Mouse (Mus musculus): ENCODE measurements around the gene Synrg.

The Synrg gene

GRCm38 (mm10) chr11:83963991-83964921, at the start of gene Synrg:
TSS of gene Synrg (plus strand) at chr11:83964428.
- peak; percentile 89 for DNase-seq

GRCm38 (mm10) chr11:83914501-83914900, 49.7 kb upstream of the Synrg start:
- no peak for DNase-seq

GRCm38 (mm10) chr11:83922600-83922999, 41.6 kb upstream of the Synrg start:
- no peak for DNase-seq

- no peak for DNase-seq
Measured at GRCm38 (mm10) chr11:83927097-83927496, 37.1 kb upstream of the Synrg start.

- no peak for DNase-seq
Measured at GRCm38 (mm10) chr11:83932506-83933106, 31.6 kb upstream of the Synrg start.

- DNase-seq = no peak
Measured at GRCm38 (mm10) chr11:83933376-83933775, 30.9 kb upstream of the Synrg start.

- peak; percentile 81 for DNase-seq
Measured at GRCm38 (mm10) chr11:83935986-83936665, 28.1 kb upstream of the Synrg start.

- no peak for DNase-seq
Measured at GRCm38 (mm10) chr11:83938556-83938955, 25.7 kb upstream of the Synrg start.

- DNase-seq = peak; percentile 83
Measured at GRCm38 (mm10) chr11:83941950-83942840, 22.0 kb upstream of the Synrg start, which contains the start of gene Ddx52. TSS of gene Ddx52 (plus strand) at chr11:83942062.

GRCm38 (mm10) chr11:83956822-83957221, 7.4 kb upstream of the Synrg start:
- DNase-seq = no peak

- DNase-seq = no peak
Measured at GRCm38 (mm10) chr11:83961983-83962382, 2.2 kb upstream of the Synrg start.

GRCm38 (mm10) chr11:83967436-83968204, 3.4 kb downstream of the Synrg start:
- peak; percentile 18 for DNase-seq

GRCm38 (mm10) chr11:83968205-83968575, 4.0 kb downstream of the Synrg start:
- no peak for DNase-seq

- no peak for DNase-seq
Measured at GRCm38 (mm10) chr11:83969040-83969439, 4.8 kb downstream of the Synrg start.

GRCm38 (mm10) chr11:83974561-83975346, 10.5 kb downstream of the Synrg start:
- DNase-seq = no peak

- DNase-seq = no peak
Measured at GRCm38 (mm10) chr11:83975488-83975887, 11.3 kb downstream of the Synrg start.

- DNase-seq = no peak
Measured at GRCm38 (mm10) chr11:83976236-83976977, 12.2 kb downstream of the Synrg start.

GRCm38 (mm10) chr11:83977810-83978209, 13.6 kb downstream of the Synrg start:
- DNase-seq = no peak

GRCm38 (mm10) chr11:83979992-83980391, 15.8 kb downstream of the Synrg start:
- no peak for DNase-seq

GRCm38 (mm10) chr11:83981338-83981737, 17.1 kb downstream of the Synrg start:
- no peak for DNase-seq

Data from right cerebral cortex, postnatal 4 days (tissue).